Comparison of ENCODE assay signal across 20 mouse cellular contexts in the genomic region with DNA sequence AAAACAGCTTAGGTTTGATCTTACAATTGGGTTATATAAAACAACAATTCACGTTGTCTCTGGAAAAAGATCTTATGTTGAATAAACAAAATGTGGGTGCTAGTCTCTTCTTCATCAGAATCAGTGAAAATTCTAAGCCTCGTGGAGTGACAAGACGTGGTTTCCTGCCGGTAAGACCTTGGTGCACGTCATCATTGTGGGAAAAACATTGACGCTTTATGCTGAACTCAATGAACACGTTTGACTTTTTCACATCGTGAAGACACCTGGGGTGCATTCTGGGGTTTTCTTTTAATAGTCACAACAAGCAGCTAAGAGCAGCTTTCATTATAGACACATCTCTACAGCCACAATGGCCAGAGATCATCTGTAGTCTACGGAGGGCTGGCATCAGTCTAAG. TPM values are rescaled to one million over a fixed set of nuclear protein-coding genes. Genes with fewer than 3 reads are reported as not detected.
DNase-seq lines count a peak whose midpoint lies in the region; ATAC-seq and TF ChIP-seq lines count a peak whose summit lies in the region.
"Had no signal": no experiment of that assay in that cellular context is flagged by ENCODE, and none has a peak within 500 bp of the region (broad histone marks: within the 10 kb centered on the region; RNA-seq: fewer than 3 reads in every experiment).

No protein-coding gene starts in this region.

- no peak overlapping the region for H3K9ac ChIP-seq in midbrain, postnatal 0 days (replicated peaks; ENCODE audit: low read length, poor library complexity, severe bottlenecking)
- H3K9ac ChIP-seq: embryonic facial prominence, embryonic 12.5 days; forebrain, embryonic 13.5 days; forebrain, embryonic 15.5 days had no signal

- peak; percentile 45 for DNase-seq in CD4-positive helper T cell, adult 2 months (ENCODE audit: low read depth, low spot score)
- peak; percentile 59 for DNase-seq in induced T-regulatory cell, adult 2 months (ENCODE audit: low read depth)
- no peak for DNase-seq in midbrain, postnatal 0 days (ENCODE audit: low spot score)
- DNase-seq in ovary, postnatal 14 days (ENCODE audit: low spot score): no peak
- DNase-seq in heart, postnatal 25 days (ENCODE audit: low spot score): no peak
- no peak for DNase-seq in left cerebral cortex, postnatal 10 days (ENCODE audit: extremely low spot score in 1 of 2, low spot score in 2 of 2)
- DNase-seq: adrenal gland, adult 8-10 months; adrenal gland, postnatal 14 days; adrenal gland, postnatal 36 days; B cell, adult 2 months; cerebellum, adult 11-12 months; cerebellum, adult 2 months; cerebellum, adult 9-10 months; cerebellum, postnatal 10 days; cerebellum, postnatal 25 days had no signal

- no peaks in the 10 kb centered on the region for H3K27me3 ChIP-seq in midbrain, postnatal 0 days (ENCODE audit: insufficient read depth, low read length)
- H3K27me3 ChIP-seq: embryonic facial prominence, embryonic 12.5 days; forebrain, embryonic 13.5 days; forebrain, embryonic 15.5 days had no signal

- no peaks in the 10 kb centered on the region for H3K4me1 ChIP-seq in midbrain, postnatal 0 days (ENCODE audit: insufficient read depth, low read length)
- H3K4me1 ChIP-seq: embryonic facial prominence, embryonic 12.5 days had no signal

- intact Hi-C loops in heart, postnatal 25 days (cut with DNase I): no loop called here
- intact Hi-C loops in left cerebral cortex, postnatal 10 days (cut with DNase I): no loop called here

- 85% methylated on average over 9 of the region's 9 CpGs for WGBS in midbrain, postnatal 0 days

- no peaks in the 10 kb centered on the region for H3K36me3 ChIP-seq in midbrain, postnatal 0 days (ENCODE audit: insufficient read depth, low read length)
- H3K36me3 ChIP-seq: embryonic facial prominence, embryonic 10.5 days; embryonic facial prominence, embryonic 12.5 days; forebrain, embryonic 15.5 days had no signal

- peak; percentile 84 for ATAC-seq in CD4-positive, CD25-positive, alpha-beta regulatory T cell, adult 4 months
- ATAC-seq in midbrain, postnatal 0 days (ENCODE audit: low FRiP score): no peak
- ATAC-seq: forebrain, embryonic 13.5 days; forebrain, embryonic 15.5 days had no signal

- no peak overlapping the region for H3K4me3 ChIP-seq in midbrain, postnatal 0 days (ENCODE audit: low read depth, low read length)
- H3K4me3 ChIP-seq: embryonic facial prominence, embryonic 10.5 days; embryonic facial prominence, embryonic 12.5 days; forebrain, embryonic 13.5 days; forebrain, embryonic 15.5 days had no signal

- no peak overlapping the region for H3K27ac ChIP-seq in midbrain, postnatal 0 days (ENCODE audit: low read depth, low read length)
- H3K27ac ChIP-seq: embryonic facial prominence, embryonic 10.5 days; embryonic facial prominence, embryonic 12.5 days; forebrain, embryonic 13.5 days; forebrain, embryonic 15.5 days had no signal

- no peaks in the 10 kb centered on the region for H3K9me3 ChIP-seq in midbrain, postnatal 0 days (ENCODE audit: low read length)
- H3K9me3 ChIP-seq: embryonic facial prominence, embryonic 12.5 days; forebrain, embryonic 13.5 days; forebrain, embryonic 15.5 days had no signal

- TF ChIP-seq CTCF in midbrain, postnatal 0 days (IDR thresholded peaks at IDR 0.05): no peak

- H3K4me2 ChIP-seq in midbrain, postnatal 0 days (ENCODE audit: low read depth, low read length, poor library complexity, severe bottlenecking): no peak overlapping the region
- H3K4me2 ChIP-seq: embryonic facial prominence, embryonic 12.5 days; forebrain, embryonic 13.5 days; forebrain, embryonic 15.5 days had no signal

RNA-seq across cellular contexts. Expression of gene Tmem154, which starts 39.2 kb away (rescaled TPM):
- 100 to 1,000 TPM; 140 to 141 TPM for polyA plus RNA-seq in CD4-positive, CD25-positive, alpha-beta regulatory T cell, adult 4 months (2017; shearing (Covaris generic))
- total RNA-seq in midbrain, postnatal 0 days (2014; rRNA removed): 0.42 TPM in 1 of 2 replicates, not detected in the other
- polyA plus RNA-seq in midbrain, postnatal 0 days (2015; fragmentation: Nextera tagmentation; extraction: Ambion mirVana): 0.86 and 2.0 TPM in 2 replicates
- total RNA-seq in heart, postnatal 25 days (2021): 1 to 10 TPM; 1.5 TPM
- total RNA-seq in left cerebral cortex, postnatal 10 days (2021): 1 to 10 TPM in 1 of 2 experiments, under 1 TPM in 1; 0.87 to 1.5 TPM

Comparison
In these comparisons a context has a peak if more than half of its experiments do, and no peak if none do; other contexts are left out.
1. DNase-seq: peak in CD4-positive helper T cell, adult 2 months (single experiment) and induced T-regulatory cell, adult 2 months (single experiment); none in midbrain, postnatal 0 days (single experiment), ovary, postnatal 14 days (single experiment), heart, postnatal 25 days (single experiment) and left cerebral cortex, postnatal 10 days (0 of 2).